Mouse (Mus musculus) hindbrain, postnatal 0 days (tissue): Measurements from ENCODE around the gene Megf8. TPM values are rescaled to one million over a fixed set of nuclear protein-coding genes. Genes with fewer than 3 reads are reported as not detected.
A peak's percentile ranks its signal among the peaks of the same experiment; 100 is the strongest.

Experiments used
- ATAC-seq: fragments of 200-750 bp; cut with Nextera tagmentation; 2 replicates; pipeline ENCODE4 v1.8.0; 2017; ENCODE audit warnings: mild to moderate bottlenecking, moderate TSS enrichment, moderate library complexity
- DNase-seq: peaks from one replicate; pipeline ENCODE4 v3.0.0-alpha.2; 2015; ENCODE audit warnings: low spot score
- H3K27ac ChIP-seq: fragments of 300-500 bp; sonication (generic); 2 replicates; pipeline ENCODE4 v1.5.1; 2014; ENCODE audit warnings: mild to moderate bottlenecking
- H3K27me3 ChIP-seq: fragments of 300-500 bp; sonication (generic); 2 replicates; pipeline ENCODE4 v1.6.1; 2014; ENCODE audit warnings: low read length, mixed read lengths; ENCODE audit not compliant: insufficient read depth
- H3K36me3 ChIP-seq: fragments of 300-500 bp; sonication (generic); 2 replicates; pipeline ENCODE4 v1.6.1; 2014; ENCODE audit warnings: low read length, mixed read lengths; ENCODE audit not compliant: insufficient read depth
- H3K4me1 ChIP-seq: fragments of 300-500 bp; sonication (generic); 2 replicates; pipeline ENCODE4 v1.6.1; 2014; ENCODE audit warnings: antibody characterized with exemption, low read length, mixed read lengths; ENCODE audit not compliant: insufficient read depth
- H3K4me2 ChIP-seq: fragments of 300-500 bp; sonication (generic); 2 replicates; pipeline ENCODE4 v1.6.1; 2014; ENCODE audit warnings: low read depth, mild to moderate bottlenecking, low read length, moderate library complexity, mixed read lengths
- H3K4me3 ChIP-seq: fragments of 300-500 bp; sonication (generic); 2 replicates; pipeline ENCODE4 v1.5.1; 2014; ENCODE audit warnings: low read length
- H3K9ac ChIP-seq: fragments of 300-500 bp; sonication (generic); replicated peaks from 2 replicates; pipeline ENCODE4 v1.6.1; 2014; ENCODE audit warnings: mild to moderate bottlenecking, low read length, moderate library complexity, mixed read lengths
- H3K9me3 ChIP-seq: fragments of 300-500 bp; sonication (generic); 2 replicates; pipeline ENCODE4 v1.6.1; 2016; ENCODE audit warnings: low read length, mixed read lengths
- CTCF ChIP-seq: IDR thresholded peaks from 2 replicates; pipeline ENCODE4 v1.5.1; 2016; ENCODE audit warnings: antibody characterized with exemption, control low read depth, low read depth
- WGBS: fragments of 180-500 bp; shearing (Covaris S2); extraction: QIAGEN DNeasy Blood & Tissue Kit; methylation state at CpG from one replicate; pipeline ENCODE4 v1.1.7; 2014; 5-methylcytosine and 5-hydroxymethylcytosine counted together
- polyA plus RNA-seq: library from polyadenylated mRNA; unstranded; fragments of >200 nt; fragmentation: Nextera tagmentation; extraction: Ambion mirVana; gene quantifications from 2 replicates; pipeline ENCODE4 v1.2.1, GENCODE M21; 2015
- total RNA-seq: library from RNA; depleted of rRNA; stranded (reverse); fragments of >200 nt; gene quantifications from 2 replicates; pipeline ENCODE4 v1.2.3, GENCODE M21; 2014

The Megf8 gene
- total and polyA plus RNA-seq, 2 experiments from 2014 or later = 14.8 to 105 TPM

DNA sequence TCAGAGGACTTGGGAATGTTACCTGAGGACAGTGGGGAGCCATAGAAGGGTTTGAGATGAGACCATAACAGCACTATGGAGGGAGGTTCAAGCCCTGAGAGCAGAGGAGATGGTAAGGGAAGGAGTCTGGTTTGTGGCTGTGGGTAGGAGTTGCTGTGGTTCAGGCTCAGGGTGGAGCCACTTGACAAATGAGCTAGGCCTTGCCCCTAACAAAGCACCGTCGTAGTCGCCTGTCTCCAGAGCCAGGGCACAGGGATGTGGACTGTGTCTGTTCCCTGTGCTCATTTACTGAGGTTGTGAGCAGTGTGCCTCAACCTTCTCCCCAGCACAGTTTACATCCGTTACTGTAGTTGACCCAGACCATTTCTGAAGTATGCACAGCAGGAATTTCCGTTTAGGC, 42.4 kb upstream of the Megf8 start:
- TF ChIP-seq CTCF = no peak
- Histone ChIP-seq H3K27ac (no peak overlapping the region), H3K9ac (no peak overlapping the region; the same call in 1 of the 2 replicates), H3K4me2 (no peak overlapping the region), H3K36me3 (peaks cover 21% of the 10 kb centered on the region; the same call in 1 of the 2 replicates), H3K27me3 (no peaks in the 10 kb centered on the region), H3K9me3 (no peaks in the 10 kb centered on the region), H3K4me3 (no peak overlapping the region), H3K4me1 (peaks cover 14% of the 10 kb centered on the region)
- WGBS = 50% methylated on average over 5 of the region's 5 CpGs
- DNase-seq (no peak), ATAC-seq (no peak)

GRCm38 (mm10) chr7:25274996-25275395, 42.0 kb upstream of the Megf8 start:
- no peak for ATAC-seq
- no peak for TF ChIP-seq CTCF
- 86% methylated on average over 3 of the region's 3 CpGs for WGBS
- DNase-seq = no peak
- Histone ChIP-seq H3K9ac (0 out of 2 replicates have a peak overlapping the region, but pooled peaks have one; percentile 18), H3K27ac (no peak overlapping the region), H3K27me3 (no peaks in the 10 kb centered on the region), H3K4me3 (no peak overlapping the region), H3K9me3 (no peaks in the 10 kb centered on the region), H3K36me3 (peaks cover 21% of the 10 kb centered on the region; the same call in 1 of the 2 replicates), H3K4me1 (peaks cover 14% of the 10 kb centered on the region), H3K4me2 (no peak overlapping the region)

DNA sequence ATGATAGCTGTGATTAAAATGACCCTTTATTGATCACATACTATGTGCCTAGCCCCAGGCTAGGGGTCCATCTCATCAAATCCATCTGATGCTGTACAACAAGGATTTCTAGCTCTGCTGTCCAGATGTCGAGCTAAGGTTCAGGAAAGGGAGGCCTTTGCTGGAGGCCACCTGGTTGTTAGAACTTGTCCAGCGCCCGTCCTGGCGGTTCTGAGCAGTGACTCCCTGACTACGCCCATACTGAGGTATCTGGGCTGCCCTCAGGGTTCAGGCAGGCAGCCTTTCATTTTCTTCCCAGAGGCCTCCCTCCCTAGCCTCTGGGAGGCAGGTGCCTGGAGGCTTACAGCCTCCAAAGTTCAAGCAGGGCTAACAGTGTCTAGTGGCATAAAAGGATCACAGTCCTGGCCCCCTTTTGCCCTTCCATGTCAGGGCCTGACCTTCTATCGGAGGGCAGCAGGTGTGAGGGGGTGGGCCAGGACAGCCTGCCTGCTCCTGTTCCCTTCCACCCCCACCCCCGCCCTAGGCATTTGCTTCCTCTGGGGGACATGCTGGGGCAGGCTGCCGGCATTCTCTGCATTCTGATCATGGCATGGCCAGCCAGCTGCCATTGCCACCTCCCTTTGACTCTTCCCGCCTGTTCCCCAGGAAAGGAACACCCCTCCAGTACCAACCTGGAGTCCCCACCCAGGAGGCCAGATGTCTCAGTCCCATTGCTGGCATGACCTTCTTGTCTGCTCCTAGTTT, 41.2 kb upstream of the Megf8 start:
- H3K4me2 ChIP-seq = no peak overlapping the region
- H3K4me3 ChIP-seq = no peak overlapping the region
- H3K9me3 ChIP-seq = no peaks in the 10 kb centered on the region
- peaks cover 19% of the 10 kb centered on the region for H3K4me1 ChIP-seq
- 57% methylated on average over 9 of the region's 9 CpGs for WGBS
- ATAC-seq (no peak), DNase-seq (no peak)
- H3K27ac ChIP-seq = 0 out of 2 replicates have a peak overlapping the region, but pooled peaks have one; percentile 3
- H3K27me3 ChIP-seq = no peaks in the 10 kb centered on the region
- peaks cover 21% of the 10 kb centered on the region; the same call in 1 of the 2 replicates for H3K36me3 ChIP-seq
- TF ChIP-seq CTCF = no peak
- H3K9ac ChIP-seq = peak overlapping the region; percentile 18; the same call in 1 of the 2 replicates

DNA sequence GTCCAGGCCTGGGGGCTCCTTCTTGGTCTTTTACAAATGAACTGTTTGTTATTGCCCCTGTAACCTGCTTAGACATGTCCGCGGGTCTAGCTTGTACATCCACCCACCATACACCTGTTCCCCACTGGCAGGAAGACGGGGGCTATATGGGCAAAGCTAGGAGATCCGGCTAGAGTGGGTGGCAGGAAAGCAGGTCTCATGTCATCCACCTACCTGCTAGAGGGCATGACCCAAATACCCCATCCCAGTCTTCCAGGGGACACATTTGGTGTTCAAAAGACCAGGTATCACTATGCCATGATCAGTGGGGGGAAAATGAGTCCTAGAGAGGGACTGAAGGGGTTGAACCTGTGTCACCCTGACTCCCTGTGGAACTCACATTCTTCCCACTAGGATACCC, 39.6 kb upstream of the Megf8 start:
- WGBS = 90% methylated on average over 4 of the region's 4 CpGs
- Histone ChIP-seq H3K27ac (peak overlapping the region; percentile 99; the same call in 1 of the 2 replicates), H3K4me2 (peak overlapping the region; percentile 92), H3K4me1 (peaks cover 27% of the 10 kb centered on the region), H3K27me3 (no peaks in the 10 kb centered on the region), H3K9ac (peak overlapping the region; percentile 18; the same call in 1 of the 2 replicates), H3K36me3 (peaks cover 7% of the 10 kb centered on the region; the same call in 1 of the 2 replicates), H3K9me3 (no peaks in the 10 kb centered on the region), H3K4me3 (no peak overlapping the region)
- TF ChIP-seq CTCF = no peak
- DNase-seq = no peak
- ATAC-seq = no peak

DNA sequence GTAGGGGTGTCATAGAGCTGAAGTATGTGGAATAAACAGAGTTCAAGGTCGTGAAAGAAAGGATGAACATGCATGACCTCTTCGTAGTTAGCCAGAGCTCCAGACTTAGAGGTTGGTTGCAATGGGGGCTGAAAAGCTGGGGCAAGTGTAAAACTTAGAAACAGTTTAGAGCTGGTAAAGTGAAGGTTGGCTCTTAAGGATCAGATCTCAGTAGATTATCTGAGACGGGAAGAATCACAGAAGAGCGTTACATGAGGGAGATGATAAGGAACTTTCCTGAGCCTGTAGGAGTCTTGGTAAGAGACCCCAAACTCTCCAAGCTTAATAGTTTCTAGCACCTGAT, 39.0 kb upstream of the Megf8 start:
- H3K4me1 ChIP-seq = peaks cover 27% of the 10 kb centered on the region

GRCm38 (mm10) chr7:25278341-25279075, 38.5 kb upstream of the Megf8 start:
- Histone ChIP-seq H3K9me3 (no peaks in the 10 kb centered on the region), H3K27me3 (no peaks in the 10 kb centered on the region), H3K36me3 (no peaks in the 10 kb centered on the region), H3K4me1 (peaks cover 27% of the 10 kb centered on the region), H3K27ac (peak overlapping the region; percentile 99), H3K4me3 (peak overlapping the region; percentile 54), H3K9ac (peak overlapping the region; percentile 75), H3K4me2 (peak overlapping the region; percentile 92)
- WGBS = under 1% methylated on average over 51 of the region's 60 CpGs
- ATAC-seq (peak; percentile 74), DNase-seq (peak; percentile 93)
- TF ChIP-seq CTCF = peak; percentile 70; the same call in 1 of the 2 replicates

More for the DNA sequence above, 39.0 kb upstream of the Megf8 start:
- H3K27ac ChIP-seq = peak overlapping the region; percentile 99
- no peaks in the 10 kb centered on the region for H3K27me3 ChIP-seq
- ATAC-seq (no peak), DNase-seq (no peak)
- H3K36me3 ChIP-seq = peaks cover 2% of the 10 kb centered on the region; the same call in 1 of the 2 replicates
- H3K9me3 ChIP-seq = no peaks in the 10 kb centered on the region
- peak overlapping the region; percentile 75; the same call in 1 of the 2 replicates for H3K9ac ChIP-seq
- 12% methylated on average over 4 of the region's 4 CpGs for WGBS
- TF ChIP-seq CTCF = no peak; the same call in 1 of the 2 replicates
- H3K4me2 ChIP-seq = peak overlapping the region; percentile 92
- H3K4me3 ChIP-seq = peak overlapping the region; percentile 54
